ENCODE assay signal across 7 mouse cellular contexts in genomic region chr5:76183750-76184261, GRCm38 (mm10). TPM values are rescaled to one million over a fixed set of nuclear protein-coding genes. Genes with fewer than 3 reads are reported as not detected.
A peak's percentile ranks its signal among the peaks of the same experiment; 100 is the strongest.
DNase-seq lines count a peak whose midpoint lies in the region; ATAC-seq lines count a peak whose summit lies in the region.

Gene Tmem165, plus strand, starts transcription at chr5:76183880.

- intact Hi-C loops in gastrocnemius, postnatal 36 days (cut with DNase I): loop anchor here (5.0 kb wide), 1 partner anchor 42 kb away; the partner anchor contains the start of gene Srd5a3
- intact Hi-C loops in left cerebral cortex, postnatal 25 days (cut with DNase I): loop anchor here (2.0 kb wide), 1 partner anchor 43 kb away; the partner anchor contains the start of gene Srd5a3

- H3K4me3 ChIP-seq in intestine, embryonic 15.5 days (replicated peaks): peak within 1 kb of the TSS; percentile 99
- H3K4me3 ChIP-seq in midbrain, embryonic 10.5 days: peak within 1 kb of the TSS; percentile 90

- peak; percentile 98 for ATAC-seq in intestine, embryonic 15.5 days

- H3K4me1 ChIP-seq in intestine, embryonic 15.5 days (replicated peaks): peaks cover 14% of the 10 kb centered on the region
- H3K4me1 ChIP-seq in midbrain, embryonic 10.5 days: peaks cover 26% of the 10 kb centered on the region

- H3K4me2 ChIP-seq in intestine, embryonic 15.5 days (replicated peaks): peak within 1 kb of the TSS; percentile 72

- WGBS in intestine, embryonic 15.5 days: under 1% methylated on average over 54 of the region's 62 CpGs
- WGBS in midbrain, embryonic 10.5 days: under 1% methylated on average over 60 of the region's 62 CpGs

- H3K9me3 ChIP-seq in intestine, embryonic 15.5 days: no peaks in the 10 kb centered on the region
- no peaks in the 10 kb centered on the region for H3K9me3 ChIP-seq in midbrain, embryonic 10.5 days (replicated peaks)

- no peaks in the 10 kb centered on the region for H3K36me3 ChIP-seq in intestine, embryonic 15.5 days
- H3K36me3 ChIP-seq in midbrain, embryonic 10.5 days: peaks cover 21% of the 10 kb centered on the region

- H3K9ac ChIP-seq in intestine, embryonic 15.5 days: peak within 1 kb of the TSS; percentile 91

- no peaks in the 10 kb centered on the region for H3K27me3 ChIP-seq in intestine, embryonic 15.5 days (replicated peaks)
- peaks cover 12% of the 10 kb centered on the region for H3K27me3 ChIP-seq in midbrain, embryonic 10.5 days (ENCODE audit: low read depth, poor library complexity, severe bottlenecking)

- H3K27ac ChIP-seq in intestine, embryonic 15.5 days: peak within 1 kb of the TSS; percentile 98
- peak within 1 kb of the TSS; percentile 99 for H3K27ac ChIP-seq in midbrain, embryonic 10.5 days (replicated peaks)

- peak; percentile 90 to 92 for DNase-seq in adrenal gland, adult 18-20 months (ENCODE audit: low spot score in 2 of 2)
- peak; percentile 96 for DNase-seq in embryo, embryonic 11 days
- DNase-seq in gastrocnemius, postnatal 36 days: peak; percentile 92 to 95
- DNase-seq in left cerebral cortex, postnatal 25 days (ENCODE audit: low spot score in 2 of 2): peak; percentile 95 to 97
- DNase-seq in midbrain, embryonic 10.5 days (ENCODE audit: low spot score): peak; percentile 95
- DNase-seq in right cerebral cortex, postnatal 4 days: peak; percentile 93

RNA-seq across cellular contexts. Expression of gene Tmem165, which starts in this region (rescaled TPM):
- 10 to 100 TPM; 28.4 to 34.4 TPM for total RNA-seq in adrenal gland, adult 18-20 months (2021)
- total RNA-seq in gastrocnemius, postnatal 36 days (2021): 10 to 100 TPM; 13.8 to 17.0 TPM
- 82.1 and 87.6 TPM in 2 replicates for polyA plus RNA-seq in intestine, embryonic 15.5 days (2015; fragmentation: Nextera tagmentation; extraction: Ambion mirVana)
- 10 to 100 TPM; 33.9 to 37.4 TPM for total RNA-seq in left cerebral cortex, postnatal 25 days (2021)
- polyA plus RNA-seq in midbrain, embryonic 10.5 days (2016; fragmentation: Nextera tagmentation; extraction: Ambion mirVana): 75.4 and 81.0 TPM in 2 replicates

Comparison
In these comparisons a context has a peak if more than half of its experiments do, and no peak if none do; other contexts are left out.
1. Peak in every context shown above with its lines: DNase-seq, ATAC-seq, H3K4me3 ChIP-seq and H3K27ac ChIP-seq.